In the genomic region with DNA sequence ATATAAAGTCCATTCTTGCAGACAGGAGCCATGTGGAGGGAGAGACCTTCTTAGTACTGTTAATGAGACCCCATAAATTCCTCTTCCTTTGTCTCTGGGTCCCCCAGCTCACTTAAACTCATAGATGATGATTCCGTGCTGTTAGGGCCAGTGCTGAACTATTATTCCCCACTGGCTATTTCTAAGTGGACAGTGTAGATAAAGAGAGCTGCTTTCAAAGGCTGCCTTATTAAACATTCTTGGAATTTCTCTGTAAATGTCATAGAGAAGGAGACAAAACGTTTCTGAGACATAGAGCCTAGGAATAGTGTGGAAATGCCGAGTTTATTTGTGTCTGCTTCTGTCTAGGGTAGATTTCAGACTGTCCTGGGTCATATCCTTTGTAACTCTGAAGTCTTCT, we compare ENCODE assay signal across 25 mouse cellular contexts.
"Had no signal": no experiment of that assay in that cellular context is flagged by ENCODE, and none has a peak within 500 bp of the region (broad histone marks: within the 10 kb centered on the region; RNA-seq: fewer than 3 reads in every experiment).

No protein-coding gene starts in this region.

- H3K4me3 ChIP-seq: heart, embryonic 10.5 days; heart, embryonic 12.5 days; heart, embryonic 15.5 days; hindbrain, embryonic 13.5 days; hindbrain, embryonic 15.5 days; kidney, embryonic 15.5 days; left cerebral cortex, adult 2 months; limb, embryonic 10.5 days; limb, embryonic 12.5 days; liver, embryonic 13.5 days; liver, embryonic 15.5 days had no signal

- ATAC-seq: forebrain, postnatal 0 days; hindbrain, postnatal 0 days; intestine, embryonic 16.5 days had no signal

- H3K27me3 ChIP-seq: heart, embryonic 12.5 days; heart, embryonic 15.5 days; hindbrain, embryonic 13.5 days; hindbrain, embryonic 15.5 days; kidney, embryonic 15.5 days; limb, embryonic 12.5 days; liver, embryonic 13.5 days; liver, embryonic 15.5 days had no signal

- H3K27ac ChIP-seq: heart, embryonic 10.5 days; heart, embryonic 15.5 days; hindbrain, embryonic 13.5 days; hindbrain, embryonic 15.5 days; hindbrain, postnatal 0 days; kidney, embryonic 15.5 days; left cerebral cortex, adult 2 months; limb, embryonic 10.5 days; limb, embryonic 12.5 days; liver, embryonic 13.5 days; liver, embryonic 15.5 days had no signal

- H3K4me2 ChIP-seq: heart, embryonic 12.5 days; heart, embryonic 15.5 days; hindbrain, embryonic 13.5 days; hindbrain, embryonic 15.5 days; kidney, embryonic 15.5 days; limb, embryonic 12.5 days; liver, embryonic 11.5 days; liver, embryonic 13.5 days; liver, embryonic 15.5 days had no signal

- H3K36me3 ChIP-seq: heart, embryonic 10.5 days; heart, embryonic 12.5 days; heart, embryonic 15.5 days; hindbrain, embryonic 13.5 days; hindbrain, embryonic 15.5 days; kidney, embryonic 15.5 days; limb, embryonic 10.5 days; limb, embryonic 12.5 days; liver, embryonic 13.5 days; liver, embryonic 15.5 days had no signal

- H3K9ac ChIP-seq: forebrain, postnatal 0 days; heart, embryonic 12.5 days; heart, embryonic 15.5 days; hindbrain, embryonic 13.5 days; hindbrain, embryonic 15.5 days; kidney, embryonic 15.5 days; limb, embryonic 12.5 days; liver, embryonic 13.5 days; liver, embryonic 15.5 days had no signal

- H3K9me3 ChIP-seq: heart, embryonic 10.5 days; heart, embryonic 15.5 days; hindbrain, embryonic 13.5 days; hindbrain, embryonic 15.5 days; kidney, embryonic 15.5 days; limb, embryonic 10.5 days; liver, embryonic 13.5 days; liver, embryonic 15.5 days had no signal

- DNase-seq: forebrain, postnatal 0 days; gastrocnemius, postnatal 10 days; gastrocnemius, postnatal 36 days; heart, postnatal 14 days; heart, postnatal 36 days; kidney, adult 11 months; kidney, adult 2 months; kidney, adult 9 months; kidney, postnatal 10 days; kidney, postnatal 36 days; liver; liver, embryonic 13.5 days had no signal

- H3K4me1 ChIP-seq: heart, embryonic 10.5 days; hindbrain, embryonic 13.5 days; hindbrain, embryonic 15.5 days; kidney, embryonic 15.5 days; limb, embryonic 10.5 days; limb, embryonic 12.5 days; liver, embryonic 13.5 days; liver, embryonic 15.5 days had no signal
